Mouse (Mus musculus) megakaryocyte, embryonic 14.5 days (primary cell): ENCODE results near the gene Nell1. TPM values are rescaled to one million over a fixed set of nuclear protein-coding genes. Genes with fewer than 3 reads are reported as not detected.

Experiments used
- H3K27me3 ChIP-seq: replicated peaks from 2 replicates; pipeline ENCODE3; 2012; ENCODE audit warnings: inconsistent platforms
- H3K36me3 ChIP-seq: replicated peaks from 2 replicates; pipeline ENCODE3; 2012; ENCODE audit warnings: low read length, inconsistent platforms, mixed read lengths
- H3K4me1 ChIP-seq: 2 replicates; pipeline ENCODE4 v1.6.1; 2012; ENCODE audit warnings: inconsistent platforms
- H3K4me3 ChIP-seq: replicated peaks from 2 replicates; pipeline ENCODE3; 2012; ENCODE audit warnings: moderate library complexity, mild to moderate bottlenecking, inconsistent platforms
- H3K9me3 ChIP-seq: 2 replicates; pipeline ENCODE4 v1.6.1; 2012; ENCODE audit warnings: inconsistent platforms
- FLI1 ChIP-seq: IDR thresholded peaks from 2 replicates; pipeline ENCODE4 v1.6.1; 2012; ENCODE audit warnings: low read length, inconsistent platforms, mixed read lengths
- GATA1 ChIP-seq: IDR thresholded peaks from 3 replicates; pipeline ENCODE4 v1.6.1; 2012; ENCODE audit warnings: mixed read lengths, low read length, inconsistent platforms, borderline replicate concordance
- polyA plus RNA-seq: library from polyadenylated mRNA; stranded (reverse); fragments of >175 nt; gene quantifications from 2 replicates; pipeline ENCODE4 v1.2.3, GENCODE M21; 2012; ENCODE audit warnings: low replicate concordance; ENCODE audit not compliant: insufficient read depth

The Nell1 gene
- polyA plus RNA-seq, 1 experiment, result not detected

- no peaks in the 10 kb centered on the region for H3K4me1 ChIP-seq
- peaks cover 15% of the 10 kb centered on the region for H3K9me3 ChIP-seq
- no peaks in the 10 kb centered on the region for H3K36me3 ChIP-seq
- H3K4me3 ChIP-seq, result no peak overlapping the region
- no peak for TF ChIP-seq GATA1
- TF ChIP-seq FLI1, result no peak
- no peaks in the 10 kb centered on the region for H3K27me3 ChIP-seq
Observed at GRCm38 (mm10) chr7:50162602-50163001, 187.9 kb downstream of the Nell1 start.

GRCm38 (mm10) chr7:50168778-50169177 is 194.1 kb downstream of the Nell1 start:
- no peaks in the 10 kb centered on the region for H3K27me3 ChIP-seq
- TF ChIP-seq GATA1, result no peak
- no peak for TF ChIP-seq FLI1

GRCm38 (mm10) chr7:50186306-50186705 is 211.6 kb downstream of the Nell1 start:
- Histone ChIP-seq H3K4me1 (no peaks in the 10 kb centered on the region), H3K36me3 (no peaks in the 10 kb centered on the region), H3K9me3 (no peaks in the 10 kb centered on the region), H3K4me3 (no peak overlapping the region), H3K27me3 (no peaks in the 10 kb centered on the region)
- TF ChIP-seq FLI1 (no peak), GATA1 (no peak)

More at GRCm38 (mm10) chr7:50168778-50169177, 194.1 kb downstream of the Nell1 start:
- Histone ChIP-seq H3K4me1 (no peaks in the 10 kb centered on the region), H3K4me3 (no peak overlapping the region), H3K9me3 (peaks cover 6% of the 10 kb centered on the region), H3K36me3 (no peaks in the 10 kb centered on the region)

- no peaks in the 10 kb centered on the region for H3K27me3 ChIP-seq
- TF ChIP-seq FLI1, result no peak
- H3K9me3 ChIP-seq, result peaks cover 7% of the 10 kb centered on the region; the same call in 1 of the 2 replicates
- no peaks in the 10 kb centered on the region for H3K36me3 ChIP-seq
- no peak overlapping the region for H3K4me3 ChIP-seq
- no peaks in the 10 kb centered on the region for H3K4me1 ChIP-seq
Observed at GRCm38 (mm10) chr7:50193955-50194354, 219.3 kb downstream of the Nell1 start.

- no peak for TF ChIP-seq GATA1
- no peak for TF ChIP-seq FLI1
- Histone ChIP-seq H3K27me3 (no peaks in the 10 kb centered on the region), H3K4me3 (no peak overlapping the region), H3K36me3 (no peaks in the 10 kb centered on the region), H3K9me3 (peaks cover 7% of the 10 kb centered on the region; the same call in 1 of the 2 replicates), H3K4me1 (no peaks in the 10 kb centered on the region)
Observed at GRCm38 (mm10) chr7:50195080-50195611, 220.5 kb downstream of the Nell1 start.

- H3K4me3 ChIP-seq, result no peak overlapping the region
- 0 out of 2 replicates have a peak, but pooled peaks cover 5% of the 10 kb centered on the region for H3K9me3 ChIP-seq
- no peaks in the 10 kb centered on the region for H3K4me1 ChIP-seq
- H3K36me3 ChIP-seq, result no peaks in the 10 kb centered on the region
- no peaks in the 10 kb centered on the region for H3K27me3 ChIP-seq
- TF ChIP-seq FLI1 (no peak), GATA1 (no peak)
Observed at GRCm38 (mm10) chr7:50205268-50205667, 230.6 kb downstream of the Nell1 start.

- Histone ChIP-seq H3K36me3 (no peaks in the 10 kb centered on the region), H3K4me3 (no peak overlapping the region), H3K9me3 (0 out of 2 replicates have a peak, but pooled peaks cover 9% of the 10 kb centered on the region), H3K27me3 (no peaks in the 10 kb centered on the region), H3K4me1 (no peaks in the 10 kb centered on the region)
- TF ChIP-seq FLI1 (no peak), GATA1 (no peak)
Observed at GRCm38 (mm10) chr7:50210678-50211251, 236.1 kb downstream of the Nell1 start.

- H3K27me3 ChIP-seq, result no peaks in the 10 kb centered on the region
- no peaks in the 10 kb centered on the region; the same call in 1 of the 2 replicates for H3K9me3 ChIP-seq
- TF ChIP-seq GATA1, result no peak
- TF ChIP-seq FLI1, result no peak
- H3K4me3 ChIP-seq, result no peak overlapping the region
- H3K4me1 ChIP-seq, result no peaks in the 10 kb centered on the region
- no peaks in the 10 kb centered on the region for H3K36me3 ChIP-seq
Observed at GRCm38 (mm10) chr7:50221849-50222248, 247.2 kb downstream of the Nell1 start.

- Histone ChIP-seq H3K4me1 (no peaks in the 10 kb centered on the region), H3K9me3 (no peaks in the 10 kb centered on the region), H3K4me3 (no peak overlapping the region), H3K27me3 (no peaks in the 10 kb centered on the region), H3K36me3 (no peaks in the 10 kb centered on the region)
- TF ChIP-seq FLI1 (no peak), GATA1 (no peak)
Observed at GRCm38 (mm10) chr7:50226621-50227020, 252.0 kb downstream of the Nell1 start.

GRCm38 (mm10) chr7:50228273-50228672 is 253.6 kb downstream of the Nell1 start:
- Histone ChIP-seq H3K27me3 (no peaks in the 10 kb centered on the region), H3K4me3 (no peak overlapping the region), H3K4me1 (no peaks in the 10 kb centered on the region), H3K9me3 (no peaks in the 10 kb centered on the region), H3K36me3 (no peaks in the 10 kb centered on the region)
- TF ChIP-seq GATA1 (no peak), FLI1 (no peak)
